Mouse (Mus musculus): ENCODE results near the gene Alad.
A peak's percentile ranks its signal among the peaks of the same experiment; 100 is the strongest.

DNA sequence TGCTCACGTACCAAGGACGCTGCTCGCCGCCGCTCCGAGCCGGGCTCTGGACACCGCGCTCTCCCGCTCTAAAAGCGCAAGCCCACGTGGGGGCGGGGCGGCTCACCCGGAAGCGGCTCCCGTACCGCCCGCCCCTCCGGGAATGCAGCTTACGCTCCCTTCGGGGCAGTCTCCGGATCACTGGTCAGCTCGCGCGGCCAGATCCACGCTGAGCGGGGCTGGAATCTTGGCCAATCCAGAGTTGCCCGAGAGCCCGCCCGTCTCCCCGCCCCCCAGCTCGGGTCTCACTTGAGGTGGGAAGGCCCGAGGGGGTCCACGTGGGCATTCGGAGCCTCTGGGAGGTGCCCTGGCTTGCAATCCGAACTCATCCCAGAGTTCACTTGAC is at the start of gene Alad:
- peak; percentile 90; the same call in 1 of the 2 replicates for TF ChIP-seq POLR2A (IDR thresholded peaks at IDR 0.05; ENCODE audit: extremely low read depth, insufficient read depth, low read length)
- no peak for TF ChIP-seq CTCF (IDR thresholded peaks at IDR 0.05; ENCODE audit: low read depth, low read length)
